Mouse (Mus musculus): ENCODE results near the gene Il10rb.
A peak's percentile ranks its signal among the peaks of the same experiment; 100 is the strongest.

Il10rb gene

GRCm38 (mm10) chr16:91450137-91451064, 44.4 kb downstream of the Il10rb start:
- DNase-seq (ENCODE audit: low read depth, low spot score): no peak

DNA sequence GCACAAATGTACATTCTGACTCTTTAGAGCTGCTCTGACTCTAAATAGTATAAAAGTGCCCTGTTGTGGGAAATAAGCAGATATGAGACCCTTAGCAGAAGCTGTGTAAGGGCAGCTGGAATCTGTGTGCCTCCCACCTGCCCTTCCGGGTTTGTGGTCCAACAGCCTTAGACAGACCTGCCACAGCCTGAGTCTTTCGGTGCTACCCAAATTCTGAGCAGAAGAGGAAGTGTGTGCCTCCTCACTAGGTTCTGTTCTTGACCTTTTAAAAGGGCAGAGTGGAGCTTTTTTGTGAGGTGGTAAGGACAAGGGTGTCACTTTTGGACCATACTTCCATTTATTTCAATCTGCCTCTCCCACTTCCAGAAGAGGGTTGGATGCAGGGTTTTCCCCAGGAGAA, 46.0 kb downstream of the Il10rb start:
- no peak for DNase-seq (ENCODE audit: low read depth, low spot score)

DNA sequence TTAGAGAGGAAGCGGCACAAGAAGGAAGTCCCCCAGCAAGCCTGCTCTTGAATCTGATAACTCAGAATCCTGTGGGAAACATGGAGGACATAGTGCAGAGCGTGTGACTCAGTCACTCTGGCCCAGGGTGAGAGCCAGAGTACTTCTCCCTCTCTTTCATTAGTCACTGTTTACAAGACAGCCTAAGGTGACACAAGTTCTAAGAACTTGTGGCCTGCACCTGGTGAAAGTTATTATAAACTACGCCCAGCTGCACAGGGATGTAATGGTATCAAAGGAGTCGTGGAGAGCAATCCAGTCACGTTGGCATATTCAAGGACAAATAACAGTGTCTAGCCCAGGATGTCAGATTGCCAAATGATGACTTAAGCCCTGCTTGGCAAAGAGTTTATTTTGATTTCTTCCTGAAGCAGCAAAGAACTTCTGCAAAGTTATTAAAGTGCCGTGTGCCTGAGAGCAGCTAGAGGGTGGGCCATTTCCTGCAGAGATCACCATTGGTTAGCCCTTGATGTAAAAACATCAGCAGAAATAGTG, 46.5 kb downstream of the Il10rb start:
- DNase-seq (ENCODE audit: low read depth, low spot score): no peak

GRCm38 (mm10) chr16:91455868-91456267, 49.9 kb downstream of the Il10rb start:
- no peak for DNase-seq (ENCODE audit: low read depth, low spot score)

- DNase-seq (ENCODE audit: low read depth, low spot score): no peak
These were observed 52.4 kb downstream of the Il10rb start for GRCm38 (mm10) chr16:91458301-91458746.

- no peak for DNase-seq (ENCODE audit: low read depth, low spot score)
These were observed 53.0 kb downstream of the Il10rb start for GRCm38 (mm10) chr16:91458976-91459375.

GRCm38 (mm10) chr16:91459396-91459795, 53.4 kb downstream of the Il10rb start:
- no peak for DNase-seq (ENCODE audit: low read depth, low spot score)

DNA sequence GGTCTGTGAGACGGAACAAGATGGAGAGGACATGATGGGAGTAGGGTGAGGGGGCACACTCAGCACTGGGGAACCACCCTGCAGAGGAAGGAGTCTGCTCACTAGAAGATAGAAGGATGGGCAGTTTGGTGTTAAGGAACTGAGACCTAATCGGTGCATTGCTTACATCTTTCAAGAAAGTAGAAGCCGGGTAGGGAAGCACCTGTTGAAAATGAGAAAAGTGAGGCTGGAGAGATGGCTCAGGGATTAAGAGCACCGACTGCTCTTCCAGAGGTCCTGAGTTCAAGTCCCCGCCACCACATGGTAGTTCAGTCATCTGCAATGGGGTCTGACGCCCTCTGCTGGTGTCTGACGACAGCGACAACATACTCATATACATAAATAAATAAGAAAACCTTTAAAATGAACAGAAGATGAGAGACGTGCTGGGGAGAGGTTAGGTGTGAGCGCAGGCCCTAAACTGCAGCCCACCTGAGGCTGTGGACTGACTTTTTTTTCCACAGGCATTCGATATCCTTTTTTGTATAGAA, 53.9 kb downstream of the Il10rb start:
- DNase-seq (ENCODE audit: low read depth, low spot score): no peak

- DNase-seq (ENCODE audit: low read depth, low spot score): no peak
These were observed 55.2 kb downstream of the Il10rb start for GRCm38 (mm10) chr16:91461066-91461638.

DNA sequence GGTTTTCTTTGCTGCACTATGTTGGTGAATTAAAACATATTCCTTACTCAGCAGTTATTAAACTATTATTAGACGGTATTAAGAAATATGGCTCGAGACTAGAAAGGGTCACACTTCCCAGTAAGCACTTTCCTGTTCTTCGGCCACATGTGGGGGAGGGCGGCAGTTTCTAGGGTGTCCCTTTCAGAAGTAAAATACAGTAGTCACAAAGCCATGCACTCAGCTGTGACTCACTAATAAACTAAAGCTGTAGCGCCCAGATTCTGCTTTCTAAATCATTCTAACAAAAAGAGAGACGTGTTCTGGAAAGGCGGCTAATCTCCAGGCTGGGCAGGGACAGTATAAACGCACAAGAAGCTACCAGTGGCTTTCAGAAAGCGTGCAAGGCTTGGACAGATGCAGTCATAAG, 55.8 kb downstream of the Il10rb start:
- DNase-seq (ENCODE audit: low read depth, low spot score): no peak

DNA sequence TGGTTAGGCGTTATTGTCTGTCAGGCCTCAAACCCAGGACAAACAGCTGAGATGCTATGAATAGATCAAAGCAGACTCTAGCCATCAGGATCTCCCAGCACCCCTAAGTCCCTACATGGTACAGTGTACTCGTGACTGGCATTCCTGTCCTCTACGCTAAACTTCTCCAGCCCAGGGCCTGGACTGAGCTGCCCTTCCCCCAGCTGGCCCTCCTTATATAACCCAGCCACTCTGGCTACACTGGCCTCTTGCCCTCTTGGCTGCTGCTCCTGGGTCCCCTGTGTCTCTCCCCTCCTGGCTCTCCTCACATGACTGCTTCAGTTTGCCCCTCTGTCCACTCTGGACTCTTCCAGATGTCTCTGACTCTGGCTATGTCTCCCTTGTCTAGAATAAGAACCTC, 56.7 kb downstream of the Il10rb start:
- DNase-seq (ENCODE audit: low read depth, low spot score): no peak

- no peak for DNase-seq (ENCODE audit: low read depth, low spot score)
These were observed 57.4 kb downstream of the Il10rb start for GRCm38 (mm10) chr16:91463400-91463799.

GRCm38 (mm10) chr16:91463836-91464400, 58.0 kb downstream of the Il10rb start:
- DNase-seq (ENCODE audit: low read depth, low spot score): no peak

DNA sequence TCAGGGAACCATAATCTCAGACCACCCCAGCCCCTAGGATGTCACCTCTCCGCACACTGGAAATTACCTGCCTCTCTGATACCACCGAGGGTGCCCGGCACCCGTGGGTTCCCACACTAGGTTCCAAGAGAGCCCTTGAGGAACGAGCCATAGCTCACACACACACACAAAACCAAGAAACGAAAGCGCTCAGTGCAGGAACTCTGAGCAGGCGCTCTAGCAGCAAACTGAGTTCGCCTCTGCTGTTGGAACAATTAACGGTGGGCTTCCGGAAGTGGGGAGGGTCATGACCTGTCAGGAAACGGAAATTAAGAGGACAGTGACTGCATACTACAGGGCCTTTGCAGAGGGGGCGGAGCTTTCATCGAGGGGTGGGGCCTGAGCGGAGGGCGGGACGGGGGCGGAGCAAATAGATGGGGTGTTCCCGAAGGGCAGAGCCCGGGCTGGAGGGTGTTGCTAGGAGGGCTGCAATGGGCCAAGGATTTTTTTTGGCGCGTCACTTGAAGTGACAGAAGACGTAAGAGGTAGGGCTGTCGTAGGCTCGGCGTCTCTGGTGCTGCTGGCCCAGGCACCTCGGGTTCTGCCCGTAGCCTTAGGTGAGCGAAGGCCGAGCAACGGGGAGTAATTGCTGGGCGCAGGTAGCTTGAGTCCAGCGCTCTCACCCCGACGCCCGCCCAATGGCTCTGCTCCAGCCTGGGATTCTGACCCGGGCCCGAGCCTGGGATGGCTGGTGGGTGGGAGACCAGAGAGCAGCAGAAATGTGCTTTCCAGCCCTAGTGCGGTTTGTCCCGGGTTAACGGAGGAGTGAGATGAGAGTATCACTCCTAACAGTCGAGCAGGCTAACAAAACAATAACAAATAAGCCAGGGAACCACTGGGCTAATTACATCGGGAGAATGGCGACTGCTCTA, 58.9 kb downstream of the Il10rb start:
- peak; percentile 83 for DNase-seq (ENCODE audit: low read depth, low spot score)

GRCm38 (mm10) chr16:91465505-91466240, 59.7 kb downstream of the Il10rb start:
- DNase-seq (ENCODE audit: low read depth, low spot score): no peak

DNA sequence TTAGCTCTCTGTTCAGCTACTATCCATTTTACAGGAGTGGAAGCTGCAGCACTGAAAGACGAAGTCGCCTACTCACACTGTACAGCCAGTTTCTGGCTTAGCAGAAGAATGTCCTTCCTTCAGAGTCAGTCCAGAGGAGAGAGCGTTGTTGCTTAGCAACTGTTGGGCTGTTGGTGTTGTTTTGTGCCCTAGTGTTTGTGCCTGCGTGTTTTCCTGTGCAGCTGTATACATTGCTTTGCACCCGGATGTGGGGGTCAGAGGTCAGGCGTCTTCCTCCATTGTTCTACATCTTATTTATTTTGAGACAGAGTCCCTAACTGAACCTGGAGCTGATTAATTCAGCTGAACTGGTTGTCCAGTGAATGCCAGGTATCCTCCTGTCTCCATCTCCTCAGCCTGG, 60.6 kb downstream of the Il10rb start:
- DNase-seq (ENCODE audit: low read depth, low spot score): no peak

DNA sequence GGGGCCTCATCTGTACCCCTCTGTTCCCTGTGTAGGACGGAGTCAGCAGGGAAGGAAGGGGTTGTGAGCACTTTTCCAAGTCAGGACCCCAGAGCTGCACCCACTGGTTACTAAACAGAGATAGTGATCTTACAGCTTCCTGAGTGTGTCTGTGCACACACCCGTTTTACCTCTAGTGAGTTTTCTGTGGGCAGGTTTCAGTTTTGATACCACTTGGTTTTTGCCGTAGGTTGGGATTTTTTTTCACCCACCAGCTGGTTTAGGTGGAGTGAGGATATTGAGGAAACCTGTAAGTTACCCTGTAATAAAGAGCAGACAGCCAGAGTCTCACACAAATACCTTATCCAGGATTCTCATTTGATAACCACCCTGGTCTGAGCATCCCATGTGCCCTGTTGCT, 64.5 kb downstream of the Il10rb start:
- no peak for DNase-seq (ENCODE audit: low read depth, low spot score)

DNA sequence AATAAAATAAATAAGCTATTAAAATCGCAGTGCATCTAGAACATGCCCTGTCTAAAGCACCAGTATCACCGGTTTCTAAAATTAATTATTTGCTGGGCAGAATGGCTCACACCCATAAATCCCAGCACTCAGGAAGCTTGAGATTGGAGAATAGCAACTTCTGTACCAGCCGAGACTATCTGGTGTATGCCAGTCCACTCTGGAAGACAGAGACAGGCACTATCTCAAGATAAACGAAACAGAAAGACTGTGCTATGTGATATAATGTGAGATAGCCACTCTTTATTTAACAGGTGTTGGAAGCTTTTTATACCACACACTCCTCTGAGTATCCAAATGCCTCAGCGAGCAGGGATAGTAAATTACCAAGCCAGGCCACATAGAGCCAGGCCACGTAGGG, 65.5 kb downstream of the Il10rb start:
- DNase-seq (ENCODE audit: low read depth, low spot score): no peak

All from embryo, embryonic 11.5 days (tissue).